Mouse (Mus musculus) CH12.LX (cell line): Measurements from ENCODE around the gene Tshz2.

Source experiments
- BHLHE40 ChIP-seq: IDR thresholded peaks from 2 replicates; pipeline ENCODE4 v1.6.1; 2011; ENCODE audit warnings: mild to moderate bottlenecking, low read depth, low read length, improper control_type of control experiment
- CHD1 ChIP-seq: IDR thresholded peaks from 2 replicates; pipeline ENCODE4 v1.6.1; 2012; ENCODE audit warnings: low read depth, low read length, improper control_type of control experiment, inconsistent platforms
- CTCF ChIP-seq, 2 experiments: IDR thresholded peaks in 1 of 2; conservative IDR thresholded peaks in 1 of 2; 2 replicates each; pipeline ENCODE4 v1.5.1; 2011 to 2012; ENCODE audit warnings: low read depth in 2 of 2, low read length in 2 of 2, improper control_type of control experiment in 1 of 2, inconsistent platforms in 1 of 2, mild to moderate bottlenecking in 1 of 2, moderate library complexity in 1 of 2
- EP300 ChIP-seq: IDR thresholded peaks from 2 replicates; pipeline ENCODE4 v1.6.1; 2011; ENCODE audit warnings: low read length, improper control_type of control experiment
- HCFC1 ChIP-seq: IDR thresholded peaks from 2 replicates; pipeline ENCODE4 v1.6.1; 2012; ENCODE audit warnings: low read depth, mild to moderate bottlenecking, inconsistent platforms, low read length, improper control_type of control experiment
- JUND ChIP-seq: conservative IDR thresholded peaks from 2 replicates; pipeline ENCODE4 v1.6.1; 2011; ENCODE audit warnings: low read depth, low read length, improper control_type of control experiment
- KAT2A ChIP-seq: IDR thresholded peaks from 2 replicates; pipeline ENCODE4 v1.6.1; 2012; ENCODE audit warnings: low read length, improper control_type of control experiment, inconsistent platforms; ENCODE audit not compliant: insufficient replicate concordance
- MAFK ChIP-seq: IDR thresholded peaks from 2 replicates; pipeline ENCODE4 v1.6.1; 2011; ENCODE audit warnings: low read length, improper control_type of control experiment; ENCODE audit not compliant: insufficient replicate concordance
- MAX ChIP-seq: IDR thresholded peaks from 2 replicates; pipeline ENCODE4 v1.6.1; 2011; ENCODE audit warnings: low read length, improper control_type of control experiment
- MAZ ChIP-seq: IDR thresholded peaks from 2 replicates; pipeline ENCODE4 v1.6.1; 2012; ENCODE audit warnings: low read depth, mild to moderate bottlenecking, inconsistent platforms, low read length, improper control_type of control experiment, moderate library complexity
- MEF2A ChIP-seq: IDR thresholded peaks from 2 replicates; pipeline ENCODE4 v1.6.1; 2014; ENCODE audit warnings: low read depth, mild to moderate bottlenecking, inconsistent platforms, low read length, improper control_type of control experiment, borderline replicate concordance
- POLR2A ChIP-seq: IDR thresholded peaks from 2 replicates; pipeline ENCODE4 v1.6.1; 2011; ENCODE audit warnings: low read depth, mild to moderate bottlenecking, improper control_type of control experiment, low read length
- POLR2AphosphoS2 ChIP-seq: IDR thresholded peaks from 2 replicates; pipeline ENCODE4 v1.6.1; 2011; ENCODE audit warnings: low read depth, low read length, improper control_type of control experiment
- UBTF ChIP-seq: IDR thresholded peaks from 2 replicates; pipeline ENCODE4 v1.6.1; 2012; ENCODE audit warnings: low read depth, mild to moderate bottlenecking, inconsistent platforms, low read length, improper control_type of control experiment, moderate library complexity

DNA sequence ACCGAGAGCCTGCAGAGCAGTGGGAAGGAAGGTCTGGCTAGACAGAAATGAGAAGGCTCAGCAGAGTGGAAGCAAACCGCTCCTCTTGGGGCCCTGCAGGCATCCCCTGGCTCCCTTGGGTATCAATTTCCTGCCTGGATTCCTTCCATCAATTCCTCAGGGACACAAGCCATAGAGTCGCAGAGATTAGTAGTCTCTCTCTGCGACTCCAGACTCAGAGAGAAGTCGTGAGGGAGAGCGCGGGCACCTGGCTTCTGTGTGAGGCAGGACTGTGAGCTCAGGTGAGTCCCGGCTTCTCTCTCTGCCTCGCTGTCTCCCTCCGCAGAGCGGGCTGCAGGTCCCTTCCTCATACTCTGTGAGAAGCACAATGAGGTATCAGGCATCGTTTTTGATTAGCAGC is 363.2 kb downstream of the Tshz2 start:
- TF ChIP-seq BHLHE40 (no peak), CTCF (conservative IDR thresholded peaks at IDR 0.05 in 1 of 2, IDR thresholded peaks at IDR 0.05 in 1 of 2; ENCODE audit: low read depth in 2 of 2, low read length in 2 of 2) (no peak), POLR2A (no peak), UBTF (no peak), MAFK (no peak), EP300 (no peak), JUND (no peak), POLR2AphosphoS2 (no peak), MEF2A (no peak), MAX (no peak), MAZ (no peak), HCFC1 (no peak), CHD1 (no peak), KAT2A (no peak)
